Mouse (Mus musculus) heart, embryonic 14.5 days (tissue): ENCODE measurements around the gene Cox10. TPM values are rescaled to one million over a fixed set of nuclear protein-coding genes. Genes with fewer than 3 reads are reported as not detected.

ENCODE experiments used
- ATAC-seq: fragments of 200-750 bp; cut with Nextera tagmentation; 2 replicates; pipeline ENCODE4 v1.8.0; 2017; ENCODE audit warnings: low read depth, moderate TSS enrichment; ENCODE audit not compliant: insufficient number of reproducible peaks, insufficient read depth, low FRiP score
- H3K27ac ChIP-seq, 2 experiments: fragments of 200-500 bp in 1 of 2; fragments of 300-500 bp in 1 of 2; sonication (generic) in 1 of 2; replicated peaks in 1 of 2; 2 replicates each; pipeline ENCODE4 v1.5.1; 2012 to 2014; ENCODE audit warnings: low read depth in 2 of 2, low read length in 2 of 2, control low read depth in 1 of 2, mild to moderate bottlenecking in 1 of 2, mixed read lengths in 1 of 2; ENCODE audit not compliant: control insufficient read depth in 1 of 2, insufficient read depth in 1 of 2
- H3K27me3 ChIP-seq: fragments of 300-500 bp; sonication (generic); 2 replicates; pipeline ENCODE4 v1.6.1; 2014; ENCODE audit warnings: mild to moderate bottlenecking, low read length, control low read depth; ENCODE audit not compliant: control insufficient read depth, insufficient read depth
- H3K36me3 ChIP-seq: fragments of 300-500 bp; sonication (generic); 2 replicates; pipeline ENCODE4 v1.6.1; 2014; ENCODE audit warnings: mild to moderate bottlenecking, control low read depth, low read length, mixed read lengths; ENCODE audit not compliant: control insufficient read depth, insufficient read depth
- H3K4me1 ChIP-seq, 2 experiments: fragments of 200-500 bp in 1 of 2; fragments of 300-500 bp in 1 of 2; sonication (generic) in 1 of 2; 2 replicates each; pipeline ENCODE4 v1.6.1; 2012 to 2014; ENCODE audit warnings: low read length in 2 of 2, control low read depth in 1 of 2, mixed read lengths in 1 of 2; ENCODE audit not compliant: control insufficient read depth in 2 of 2, insufficient read depth in 2 of 2
- H3K4me2 ChIP-seq: fragments of 300-500 bp; sonication (generic); 2 replicates; pipeline ENCODE4 v1.6.1; 2014; ENCODE audit warnings: mild to moderate bottlenecking, low read length
- H3K4me3 ChIP-seq, 2 experiments: fragments of 200-500 bp in 1 of 2; fragments of 300-500 bp in 1 of 2; sonication (generic) in 1 of 2; 2 replicates each; pipeline ENCODE4 v1.5.1; 2012 to 2014; ENCODE audit warnings: low read length in 2 of 2, mild to moderate bottlenecking in 2 of 2, control low read depth in 1 of 2, low read depth in 1 of 2, moderate library complexity in 1 of 2; ENCODE audit not compliant: control insufficient read depth in 1 of 2, insufficient read depth in 1 of 2
- H3K9ac ChIP-seq: fragments of 300-500 bp; sonication (generic); 2 replicates; pipeline ENCODE4 v1.6.1; 2014; ENCODE audit warnings: mild to moderate bottlenecking, low read length
- H3K9me3 ChIP-seq: fragments of 300-500 bp; sonication (generic); 2 replicates; pipeline ENCODE4 v1.6.1; 2016; ENCODE audit warnings: low read length, control low read depth; ENCODE audit not compliant: control insufficient read depth
- WGBS: fragments of 180-500 bp; shearing (Covaris S2); extraction: QIAGEN DNeasy Blood & Tissue Kit; methylation state at CpG from one replicate; pipeline ENCODE4 v1.1.7; 2014; 5-methylcytosine and 5-hydroxymethylcytosine counted together
- polyA plus RNA-seq: library from polyadenylated mRNA; unstranded; fragments of >200 nt; fragmentation: Nextera tagmentation; extraction: Ambion mirVana; gene quantifications from 2 replicates; pipeline ENCODE4 v1.2.1, GENCODE M21; 2014

Cox10 gene
- polyA plus RNA-seq, 1 experiment from 2014 or later: 39.5 TPM

- H3K9me3 ChIP-seq: no peaks in the 10 kb centered on the region
- ATAC-seq: no peak
- no peak overlapping the region for H3K9ac ChIP-seq
- no peak overlapping the region for H3K4me3 ChIP-seq
- 91% methylated on average over 4 of the region's 4 CpGs for WGBS
- no peak overlapping the region for H3K27ac ChIP-seq
- 0 out of 2 replicates have a peak, but pooled peaks cover 5% of the 10 kb centered on the region for H3K36me3 ChIP-seq
- H3K4me1 ChIP-seq: peaks cover 6 to 7% of the 10 kb centered on the region in 2 experiments; a peak in 3 of 4 replicates
- no peak overlapping the region for H3K4me2 ChIP-seq
- no peaks in the 10 kb centered on the region for H3K27me3 ChIP-seq
These were observed 92.6 kb downstream of the Cox10 start for GRCm38 (mm10) chr11:63986710-63987109.

GRCm38 (mm10) chr11:63985481-63985880 lies 93.8 kb downstream of the Cox10 start:
- no peak overlapping the region for H3K9ac ChIP-seq
- WGBS: 34% methylated on average over 6 of the region's 6 CpGs
- no peak for ATAC-seq
- no peak overlapping the region for H3K27ac ChIP-seq
- H3K4me2 ChIP-seq: no peak overlapping the region
- H3K4me1 ChIP-seq: peaks cover 6 to 7% of the 10 kb centered on the region in 2 experiments; a peak in 3 of 4 replicates
- no peaks in the 10 kb centered on the region for H3K9me3 ChIP-seq
- H3K27me3 ChIP-seq: no peaks in the 10 kb centered on the region
- H3K36me3 ChIP-seq: no peaks in the 10 kb centered on the region
- no peak overlapping the region for H3K4me3 ChIP-seq

DNA sequence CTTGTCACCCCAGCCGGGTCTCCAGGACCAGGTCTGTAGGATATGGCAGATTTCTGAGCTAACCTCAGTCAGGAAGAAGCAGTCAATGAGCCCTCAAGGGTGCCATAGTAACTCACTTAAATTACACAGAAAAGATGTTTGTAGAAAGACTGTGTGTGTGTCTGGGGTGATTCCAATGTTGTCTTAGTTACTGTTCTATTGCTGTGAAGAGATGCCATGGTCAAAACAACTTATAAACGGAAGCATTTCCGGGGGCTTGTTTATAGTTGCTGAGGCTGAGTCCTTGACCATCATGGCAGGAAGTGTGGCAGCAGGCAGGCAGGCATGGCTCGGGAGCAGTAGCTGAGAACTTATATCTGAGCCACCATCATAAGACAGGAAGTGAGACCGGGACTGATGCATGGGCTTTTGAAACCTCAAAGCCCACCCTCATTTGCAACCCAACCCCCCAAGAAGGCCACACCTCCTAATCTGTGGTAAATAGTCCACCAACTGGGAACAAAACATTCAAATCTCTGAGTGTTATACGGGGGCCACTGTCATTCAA lies 94.6 kb downstream of the Cox10 start:
- no peak overlapping the region for H3K27ac ChIP-seq
- H3K36me3 ChIP-seq: no peaks in the 10 kb centered on the region
- no peak overlapping the region for H3K9ac ChIP-seq
- H3K4me2 ChIP-seq: no peak overlapping the region
- no peaks in the 10 kb centered on the region for H3K27me3 ChIP-seq
- H3K9me3 ChIP-seq: no peaks in the 10 kb centered on the region
- WGBS: 70% methylated on average over 6 of the region's 6 CpGs
- peaks cover 6 to 7% of the 10 kb centered on the region in 2 experiments; a peak in 3 of 4 replicates for H3K4me1 ChIP-seq
- ATAC-seq: no peak
- no peak overlapping the region for H3K4me3 ChIP-seq

DNA sequence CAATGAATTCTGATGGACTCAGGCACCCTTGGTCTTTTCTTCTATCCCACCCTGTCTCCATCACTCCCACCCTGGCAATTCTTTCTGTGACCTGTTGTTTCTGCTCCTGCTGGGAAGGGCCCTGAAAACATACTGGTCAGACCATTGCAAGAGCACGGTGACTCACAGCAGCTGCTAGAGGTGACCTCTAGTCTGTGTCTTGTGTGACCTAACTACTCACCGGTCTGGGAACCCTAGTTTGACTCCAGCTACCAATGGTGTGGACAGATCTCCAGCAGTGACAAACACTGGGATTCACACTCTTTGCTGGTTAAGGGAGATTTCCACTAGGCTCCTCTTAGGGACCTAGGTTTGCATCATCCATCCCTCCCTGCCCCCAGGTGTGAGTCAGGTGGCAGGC lies 101.5 kb downstream of the Cox10 start:
- Histone ChIP-seq H3K27ac (no peak overlapping the region), H3K4me1 (peaks cover 6% of the 10 kb centered on the region in 2 experiments; a peak in 2 of 4 replicates), H3K27me3 (no peaks in the 10 kb centered on the region), H3K4me2 (no peak overlapping the region), H3K4me3 (no peak overlapping the region), H3K9me3 (no peaks in the 10 kb centered on the region), H3K9ac (no peak overlapping the region), H3K36me3 (peaks cover 18% of the 10 kb centered on the region)
- 40% methylated on average over 2 of the region's 2 CpGs for WGBS
- ATAC-seq: no peak

GRCm38 (mm10) chr11:63976775-63977174 lies 102.5 kb downstream of the Cox10 start:
- Histone ChIP-seq H3K27ac (no peak overlapping the region), H3K4me3 (no peak overlapping the region), H3K4me2 (no peak overlapping the region), H3K36me3 (peaks cover 25% of the 10 kb centered on the region), H3K9me3 (no peaks in the 10 kb centered on the region), H3K9ac (no peak overlapping the region), H3K27me3 (no peaks in the 10 kb centered on the region), H3K4me1 (peaks cover 6% of the 10 kb centered on the region in 2 experiments; a peak in 2 of 4 replicates)
- WGBS: 95% methylated on average over 2 of the region's 2 CpGs
- no peak for ATAC-seq

DNA sequence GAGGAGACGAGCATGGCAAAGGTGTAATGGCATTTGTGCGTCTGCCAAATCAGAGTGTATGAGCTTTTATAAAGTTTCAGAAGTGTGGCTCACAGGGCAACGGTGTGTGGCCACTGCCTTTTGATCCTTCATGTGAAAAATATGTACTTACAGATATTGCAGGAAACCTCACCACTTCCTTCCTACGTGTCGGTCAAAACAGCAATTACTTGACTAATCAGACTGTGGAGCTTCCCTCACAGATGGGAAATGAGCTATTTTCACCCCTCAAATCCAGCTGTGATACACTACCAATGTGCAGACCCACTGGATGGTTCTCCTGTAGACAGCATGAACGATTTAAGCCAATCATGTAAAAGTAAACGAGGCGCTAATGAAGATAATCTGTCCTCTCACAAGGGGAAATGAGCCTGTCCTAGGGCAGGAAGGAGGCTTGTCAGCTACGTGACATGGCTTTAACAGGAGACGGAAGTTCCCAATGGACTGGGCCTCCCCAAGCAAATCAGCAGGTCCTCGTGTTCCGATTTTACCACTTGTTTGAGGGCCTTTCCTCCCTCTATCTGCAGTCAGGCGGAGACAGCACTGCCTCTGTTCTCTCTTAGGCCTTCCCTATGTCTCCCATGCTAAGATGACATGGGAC lies 103.9 kb downstream of the Cox10 start:
- H3K36me3 ChIP-seq: peaks cover 25% of the 10 kb centered on the region
- 74% methylated on average over 13 of the region's 13 CpGs for WGBS
- no peak overlapping the region for H3K27ac ChIP-seq
- H3K27me3 ChIP-seq: no peaks in the 10 kb centered on the region
- H3K4me2 ChIP-seq: no peak overlapping the region
- no peak overlapping the region for H3K9ac ChIP-seq
- no peak overlapping the region for H3K4me3 ChIP-seq
- no peaks in the 10 kb centered on the region for H3K9me3 ChIP-seq
- H3K4me1 ChIP-seq: peaks cover 6% of the 10 kb centered on the region in 2 experiments; a peak in 2 of 4 replicates
- ATAC-seq: no peak

DNA sequence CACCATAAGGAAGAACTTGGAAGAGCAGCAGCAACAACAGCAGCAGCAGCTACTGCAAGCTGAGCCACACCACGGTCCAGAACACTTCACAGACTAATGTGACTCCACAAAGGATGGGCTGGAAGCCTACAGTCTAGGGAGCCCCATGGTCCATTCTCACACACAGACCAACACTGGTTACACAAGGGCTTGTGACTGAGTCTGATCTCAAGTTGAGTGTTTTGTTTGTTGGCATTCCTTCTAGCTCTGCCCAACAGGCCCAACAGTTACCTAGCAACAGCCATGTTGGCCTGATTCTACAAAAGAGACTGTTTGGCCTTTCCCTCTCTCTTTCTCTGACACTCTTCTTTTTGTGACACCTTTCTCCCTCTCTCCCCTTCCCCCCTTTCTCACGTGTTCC lies 105.3 kb downstream of the Cox10 start:
- 84% methylated on average over 2 of the region's 2 CpGs for WGBS
- no peak overlapping the region for H3K27ac ChIP-seq

More for the DNA sequence above, 105.3 kb downstream of the Cox10 start:
- peaks cover 25% of the 10 kb centered on the region for H3K36me3 ChIP-seq
- no peak for ATAC-seq
- no peak overlapping the region for H3K4me3 ChIP-seq
- no peaks in the 10 kb centered on the region for H3K27me3 ChIP-seq
- H3K4me1 ChIP-seq: peaks cover 12 to 15% of the 10 kb centered on the region in 2 experiments; a peak in 2 of 4 replicates
- no peak overlapping the region for H3K9ac ChIP-seq
- H3K4me2 ChIP-seq: no peak overlapping the region
- H3K9me3 ChIP-seq: no peaks in the 10 kb centered on the region
